Mouse (Mus musculus): ENCODE data around the gene Calcb.

Gene Calcb

DNA sequence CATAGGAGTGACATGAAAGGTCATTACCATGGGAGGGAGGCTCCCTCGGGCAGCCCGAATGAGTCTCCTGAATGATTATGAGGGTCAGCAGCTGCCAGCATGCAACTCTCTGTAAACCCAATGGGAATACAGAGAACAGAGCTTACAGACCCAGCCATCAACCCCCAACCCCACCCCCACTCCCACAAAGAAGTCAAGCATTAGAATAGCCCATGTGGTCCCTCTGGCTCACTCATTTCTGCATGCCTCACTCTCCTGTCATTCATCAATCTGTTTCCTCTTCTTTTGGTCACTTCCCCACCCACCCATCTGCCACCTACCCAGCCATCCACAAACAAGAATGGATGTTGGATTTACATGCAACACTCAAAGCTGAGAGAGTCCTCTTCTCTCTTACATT lies 35.0 kb downstream of the Calcb start:
- DNase-seq (ENCODE audit: low spot score), result peak; percentile 8

DNA sequence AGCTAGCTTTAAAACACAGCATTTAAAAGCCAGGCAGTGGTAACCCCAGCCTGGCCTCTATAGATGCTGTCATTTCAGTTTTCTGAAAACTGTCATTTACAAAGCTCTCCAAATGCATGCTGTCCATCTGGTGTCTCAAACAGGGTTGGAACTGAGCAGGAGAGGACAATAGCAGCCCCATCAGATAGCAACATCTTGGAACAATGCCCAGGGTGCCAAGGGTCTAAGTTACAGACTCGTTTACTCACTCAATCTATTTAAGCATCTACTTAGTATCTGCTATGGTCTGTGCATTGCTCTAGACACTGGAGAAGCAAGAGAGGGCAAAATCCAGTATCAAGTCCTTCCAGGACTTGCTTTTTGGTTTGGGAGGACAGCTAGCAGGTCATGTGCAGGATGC lies 35.8 kb downstream of the Calcb start:
- no peak for DNase-seq (ENCODE audit: low spot score)

DNA sequence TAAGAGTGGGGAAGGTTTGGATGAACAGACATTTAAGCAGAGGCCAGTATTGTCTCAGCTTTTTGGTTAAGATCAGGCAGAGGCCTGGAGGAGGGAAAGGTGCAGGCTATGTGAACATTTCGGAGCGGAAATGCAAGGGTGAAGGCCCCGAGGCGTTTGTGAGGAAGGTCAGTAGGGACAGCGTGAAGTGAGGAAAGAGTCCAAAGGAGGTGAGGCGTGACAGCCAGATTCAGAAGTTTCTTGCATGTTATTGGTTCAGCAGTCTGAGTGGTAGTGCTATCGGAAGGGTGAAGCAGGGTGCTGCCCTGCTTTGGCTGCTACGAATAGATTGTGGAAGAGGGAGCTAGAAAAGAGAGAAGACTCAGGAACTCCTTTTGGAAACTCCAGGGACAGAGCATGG lies 36.2 kb downstream of the Calcb start:
- no peak for DNase-seq (ENCODE audit: low spot score)

DNA sequence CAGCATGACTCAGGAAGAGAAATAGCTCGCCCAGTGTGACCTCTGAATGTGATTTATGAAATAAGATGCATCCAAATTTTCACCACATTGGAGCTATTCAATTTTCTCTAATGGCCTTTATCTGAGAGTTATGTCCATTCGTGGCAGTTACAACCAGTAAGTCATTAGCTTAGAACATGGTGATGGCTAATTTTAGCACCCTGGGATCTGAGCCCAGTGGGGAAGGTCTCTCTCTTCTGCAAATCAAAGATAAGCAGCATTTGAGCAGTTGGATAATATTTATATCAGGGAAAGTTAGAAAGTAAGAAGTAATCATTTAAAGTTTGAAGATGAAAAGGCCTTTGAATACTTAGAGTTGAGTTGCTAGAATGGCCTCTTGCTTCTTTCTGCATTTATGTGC lies 44.2 kb downstream of the Calcb start:
- no peak for DNase-seq (ENCODE audit: low spot score)

DNA sequence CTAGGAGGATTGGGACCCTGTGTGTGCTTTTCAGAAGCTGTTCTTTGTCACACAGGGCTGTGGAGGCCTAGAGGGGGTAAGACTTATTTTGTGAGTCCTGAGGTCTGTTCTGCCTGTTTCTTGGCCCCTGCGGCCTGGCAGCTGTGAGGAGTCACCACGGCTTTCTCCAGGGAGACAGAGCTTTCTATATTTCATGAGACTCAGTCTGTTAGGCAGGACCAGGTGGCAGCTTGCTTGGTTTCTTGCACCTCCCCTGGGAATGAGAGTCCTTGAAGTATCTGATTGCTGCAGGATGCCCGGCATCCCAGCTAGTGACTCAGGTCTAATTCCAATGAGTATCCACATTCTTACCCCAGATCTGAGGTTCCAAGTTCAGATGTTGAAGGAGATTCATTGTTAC lies 46.8 kb downstream of the Calcb start:
- DNase-seq (ENCODE audit: low spot score), result no peak

DNA sequence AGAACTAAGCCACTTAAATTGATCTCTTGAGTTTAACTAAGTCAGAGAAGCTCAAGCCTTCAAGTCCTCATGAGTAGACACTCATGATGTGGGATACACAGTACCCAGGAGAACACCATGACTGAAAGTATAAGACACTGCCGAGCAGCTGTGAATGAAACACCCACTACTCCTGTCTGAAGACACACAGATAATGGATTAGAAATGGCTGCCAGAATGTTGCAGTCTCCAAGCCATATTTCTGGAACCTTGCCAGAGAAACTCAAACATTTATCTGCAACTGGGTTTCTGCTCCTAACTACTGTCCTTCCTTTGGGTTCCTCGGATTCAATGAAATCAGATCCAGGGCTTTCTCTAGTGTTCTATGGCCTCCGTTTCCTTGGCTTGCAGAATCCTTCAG lies 48.1 kb downstream of the Calcb start:
- no peak for DNase-seq (ENCODE audit: low spot score)

DNA sequence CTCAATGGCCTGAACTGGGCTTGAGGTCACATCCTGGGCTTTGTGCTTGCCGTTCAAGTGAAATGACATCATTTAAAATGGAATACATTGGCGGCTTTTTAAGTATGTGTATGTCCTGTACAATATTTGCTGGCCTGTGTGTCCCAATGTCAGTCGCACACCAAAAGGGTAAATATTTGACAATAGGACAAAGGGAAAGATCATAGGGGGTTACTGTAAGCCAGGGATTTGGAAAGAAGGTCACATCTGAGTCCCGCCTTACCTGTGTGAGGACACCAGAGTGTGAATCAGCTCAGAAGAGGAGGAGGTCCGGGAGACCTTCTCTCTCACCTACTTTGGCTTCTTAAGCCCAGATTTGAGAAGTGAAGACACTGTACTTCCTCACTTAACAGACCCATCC lies 50.1 kb downstream of the Calcb start:
- no peak for DNase-seq (ENCODE audit: low spot score)

DNA sequence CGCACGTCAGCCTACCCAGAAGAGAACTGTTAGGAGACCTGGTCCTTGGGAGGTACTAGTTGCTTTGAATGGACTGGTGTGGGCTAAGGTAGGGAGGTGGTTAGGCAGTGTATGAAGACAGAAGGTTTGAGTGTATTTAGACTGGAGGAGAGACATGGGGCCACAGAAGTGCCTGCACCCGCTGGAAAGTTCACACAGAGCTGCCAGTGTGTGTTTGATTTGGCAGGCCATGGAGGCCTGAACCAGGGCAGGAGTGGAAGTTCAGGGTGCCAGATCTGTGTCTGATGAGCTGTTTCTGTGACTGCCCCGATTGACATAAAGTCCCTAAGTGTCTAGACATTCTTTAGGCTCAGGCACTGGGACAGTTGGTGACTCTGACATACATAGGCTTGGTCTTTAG lies 50.6 kb downstream of the Calcb start:
- DNase-seq (ENCODE audit: low spot score), result no peak

DNA sequence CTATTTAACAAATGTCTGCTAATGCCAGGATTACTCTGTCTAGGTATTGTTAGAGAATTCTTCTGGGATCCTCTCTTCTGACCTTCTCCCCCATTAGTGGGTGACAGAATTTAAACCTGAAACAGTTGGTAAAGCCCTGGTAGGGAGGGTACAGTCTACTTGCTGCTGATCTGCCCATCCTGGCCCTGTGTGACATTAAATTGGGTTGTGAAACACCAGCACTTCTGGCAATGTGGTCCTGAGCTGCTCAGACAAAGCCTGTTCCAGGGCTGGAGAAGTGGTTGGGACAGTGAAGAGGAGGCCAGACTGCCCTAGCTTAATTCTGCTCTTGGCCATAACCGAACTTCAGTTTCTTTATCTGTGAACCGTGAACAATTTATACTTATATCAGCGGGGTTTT lies 52.1 kb downstream of the Calcb start:
- no peak for DNase-seq (ENCODE audit: low spot score)

DNA sequence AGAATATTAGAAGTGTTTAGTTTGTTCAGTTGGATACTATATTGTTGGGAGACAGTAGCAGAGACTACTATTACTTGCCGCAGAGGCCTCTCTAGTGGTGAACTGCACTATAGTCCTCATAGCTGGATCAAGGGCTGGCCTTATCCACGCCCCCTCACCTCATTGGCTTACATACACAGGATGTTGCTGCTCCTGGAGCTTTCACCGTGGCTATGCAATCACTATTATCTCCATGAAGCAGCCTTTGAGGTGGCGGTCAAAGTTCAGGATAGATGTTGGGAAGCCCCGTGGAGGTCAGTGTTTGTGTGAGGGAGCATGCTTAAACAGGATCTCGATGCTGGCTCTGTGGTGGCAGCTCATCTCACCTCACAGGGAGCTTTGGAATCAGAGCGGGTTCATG lies 53.4 kb downstream of the Calcb start:
- DNase-seq (ENCODE audit: low spot score), result no peak

Data from embryo, embryonic 10 days (tissue).